Mouse (Mus musculus) olfactory bulb, adult 2 months (tissue): Measurements from ENCODE around the gene Myadml2. TPM values are rescaled to one million over a fixed set of nuclear protein-coding genes. Genes with fewer than 3 reads are reported as not detected.

Experiments
- H3K27ac ChIP-seq: fragments of 200-500 bp; 2 replicates; pipeline ENCODE4 v1.5.1; 2012; ENCODE audit warnings: low read depth, low read length; ENCODE audit not compliant: insufficient read depth
- H3K4me1 ChIP-seq: fragments of 200-500 bp; 2 replicates; pipeline ENCODE4 v1.6.1; 2012; ENCODE audit warnings: low read length; ENCODE audit not compliant: control insufficient read depth, insufficient read depth
- H3K4me3 ChIP-seq: fragments of 200-500 bp; 2 replicates; pipeline ENCODE4 v1.5.1; 2012; ENCODE audit warnings: mild to moderate bottlenecking, low read depth, low read length, moderate library complexity; ENCODE audit not compliant: insufficient read depth
- CTCF ChIP-seq: fragments of 200-500 bp; IDR thresholded peaks from 2 replicates; pipeline ENCODE4 v1.5.1; 2012; ENCODE audit warnings: low read depth, mild to moderate bottlenecking, low read length, moderate library complexity; ENCODE audit not compliant: insufficient read depth
- POLR2A ChIP-seq: fragments of 200-500 bp; IDR thresholded peaks from 2 replicates; pipeline ENCODE4 v1.6.1; 2012; ENCODE audit warnings: mild to moderate bottlenecking, low read depth, low read length, moderate library complexity; ENCODE audit not compliant: insufficient read depth
- WGBS: fragments of 180-500 bp; shearing (Covaris S2); methylation state at CpG from one replicate; pipeline ENCODE4 v1.1.7; 2018; 5-methylcytosine and 5-hydroxymethylcytosine counted together
- polyA plus RNA-seq: library from polyadenylated mRNA; stranded (reverse); fragments of >200 nt; gene quantifications from 2 replicates; pipeline ENCODE4 v1.2.4, GENCODE M21; 2012; ENCODE audit warnings: low replicate concordance; ENCODE audit not compliant: missing spikeins, insufficient read depth, insufficient read length

Myadml2 gene
- polyA plus RNA-seq, 1 experiment = not detected

GRCm38 (mm10) chr11:120665406-120665805 is 17.4 kb upstream of the Myadml2 start:
- no peak overlapping the region for H3K4me3 ChIP-seq
- H3K4me1 ChIP-seq = peaks cover 8% of the 10 kb centered on the region
- 88% methylated on average over 3 of the region's 3 CpGs for WGBS
- TF ChIP-seq POLR2A (no peak), CTCF (no peak)
- no peak overlapping the region for H3K27ac ChIP-seq

- TF ChIP-seq CTCF (no peak), POLR2A (no peak)
- 75% methylated on average over 5 of the region's 5 CpGs for WGBS
- Histone ChIP-seq H3K4me1 (peaks cover 23% of the 10 kb centered on the region), H3K27ac (no peak overlapping the region), H3K4me3 (no peak overlapping the region)
These were observed 15.8 kb upstream of the Myadml2 start for GRCm38 (mm10) chr11:120663714-120664113.

DNA sequence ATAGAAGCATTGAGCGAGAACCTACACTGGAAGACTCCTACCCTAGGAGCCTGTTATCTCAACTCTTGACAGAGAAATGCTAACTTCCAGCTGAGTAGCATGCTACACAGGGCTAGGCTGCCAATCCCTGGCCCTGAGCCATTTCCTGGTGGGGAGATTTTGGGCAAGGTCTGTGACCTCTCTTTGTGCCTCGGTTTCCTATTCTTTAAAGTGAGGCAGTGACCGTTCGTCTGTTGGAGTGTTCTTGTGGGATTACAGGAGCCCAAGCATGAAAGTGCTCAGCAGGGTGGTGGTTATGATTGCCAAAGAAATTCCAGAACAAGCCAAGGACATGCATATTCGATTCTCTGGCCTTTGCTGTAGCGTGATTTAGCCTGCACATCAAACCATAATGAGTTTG is 14.8 kb upstream of the Myadml2 start:
- Histone ChIP-seq H3K27ac (no peak overlapping the region), H3K4me3 (no peak overlapping the region), H3K4me1 (peaks cover 26% of the 10 kb centered on the region)
- no peak for TF ChIP-seq CTCF
- TF ChIP-seq POLR2A = no peak
- WGBS = 42% methylated on average over 6 of the region's 6 CpGs

DNA sequence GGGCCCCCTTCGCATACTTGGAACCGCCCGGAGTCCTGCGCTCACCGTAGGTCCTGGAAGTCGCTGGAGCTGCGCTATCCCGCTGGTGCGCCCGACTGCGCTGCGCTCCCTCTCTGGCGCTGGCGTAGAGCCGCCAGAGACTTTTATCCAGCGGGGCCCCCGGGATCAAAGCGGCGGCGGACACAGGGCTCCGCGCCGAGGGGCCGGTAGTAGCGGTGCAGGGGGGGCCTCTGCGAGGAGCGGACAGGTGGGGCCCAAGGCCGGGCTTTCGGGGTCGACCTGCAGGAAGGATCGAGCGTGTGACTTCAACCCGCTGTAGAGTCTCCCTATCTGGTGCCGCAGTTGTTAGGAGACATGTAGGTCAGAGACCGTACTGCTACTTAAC is 13.1 kb upstream of the Myadml2 start, which contains the start of gene Notum:
Notum (minus strand) TSS at position 100 of the 385 bp plus-strand sequence.
- WGBS = under 1% methylated on average over 35 of the region's 35 CpGs
- Histone ChIP-seq H3K27ac (no peak within 1 kb of the TSS), H3K4me3 (peak within 1 kb of the TSS; percentile 40), H3K4me1 (peaks cover 26% of the 10 kb centered on the region)
- TF ChIP-seq POLR2A = no peak
- TF ChIP-seq CTCF = no peak

DNA sequence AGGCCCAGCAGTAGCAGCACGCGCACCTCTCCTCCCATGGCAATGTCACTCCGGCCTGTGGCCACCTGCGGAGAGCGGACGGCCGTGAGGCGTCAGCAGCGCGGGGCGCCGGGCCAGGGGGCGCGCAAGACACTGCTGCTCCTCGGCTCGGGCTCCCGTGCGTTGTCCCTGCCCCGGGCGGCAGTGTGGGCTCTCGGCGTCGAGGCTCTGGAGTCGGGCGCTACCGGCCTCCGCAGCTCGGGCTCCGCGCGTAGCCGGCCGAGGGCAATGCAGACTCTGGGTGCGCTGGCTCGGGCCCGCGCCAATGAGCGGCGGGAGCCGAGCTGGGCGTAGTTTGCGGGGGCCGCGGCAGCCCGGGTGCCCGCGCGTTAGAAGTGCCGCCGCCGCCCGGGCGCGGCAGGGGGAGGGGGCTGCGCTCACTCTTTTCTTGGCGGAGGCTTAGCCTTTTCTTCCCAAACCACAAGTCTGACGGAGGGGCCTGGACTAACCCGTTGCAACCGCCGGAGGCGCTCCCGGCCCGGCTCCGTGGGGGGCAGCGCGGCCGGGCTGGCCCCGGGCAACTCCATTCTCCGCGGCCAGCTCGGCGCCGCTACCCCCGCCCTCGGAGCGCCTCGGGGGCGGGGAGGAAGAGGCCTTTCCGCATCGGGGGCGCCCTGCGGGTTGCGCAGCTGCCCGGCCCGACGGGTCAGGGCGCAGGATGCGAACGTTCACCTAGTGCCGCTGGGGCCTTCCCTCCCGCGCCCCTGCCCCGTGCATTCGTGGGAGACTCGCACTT is 12.5 kb upstream of the Myadml2 start:
- under 1% methylated on average over 94 of the region's 95 CpGs for WGBS
- H3K27ac ChIP-seq = no peak overlapping the region
- TF ChIP-seq CTCF (no peak), POLR2A (no peak)
- H3K4me3 ChIP-seq = peak overlapping the region; percentile 40
- H3K4me1 ChIP-seq = peaks cover 26% of the 10 kb centered on the region

DNA sequence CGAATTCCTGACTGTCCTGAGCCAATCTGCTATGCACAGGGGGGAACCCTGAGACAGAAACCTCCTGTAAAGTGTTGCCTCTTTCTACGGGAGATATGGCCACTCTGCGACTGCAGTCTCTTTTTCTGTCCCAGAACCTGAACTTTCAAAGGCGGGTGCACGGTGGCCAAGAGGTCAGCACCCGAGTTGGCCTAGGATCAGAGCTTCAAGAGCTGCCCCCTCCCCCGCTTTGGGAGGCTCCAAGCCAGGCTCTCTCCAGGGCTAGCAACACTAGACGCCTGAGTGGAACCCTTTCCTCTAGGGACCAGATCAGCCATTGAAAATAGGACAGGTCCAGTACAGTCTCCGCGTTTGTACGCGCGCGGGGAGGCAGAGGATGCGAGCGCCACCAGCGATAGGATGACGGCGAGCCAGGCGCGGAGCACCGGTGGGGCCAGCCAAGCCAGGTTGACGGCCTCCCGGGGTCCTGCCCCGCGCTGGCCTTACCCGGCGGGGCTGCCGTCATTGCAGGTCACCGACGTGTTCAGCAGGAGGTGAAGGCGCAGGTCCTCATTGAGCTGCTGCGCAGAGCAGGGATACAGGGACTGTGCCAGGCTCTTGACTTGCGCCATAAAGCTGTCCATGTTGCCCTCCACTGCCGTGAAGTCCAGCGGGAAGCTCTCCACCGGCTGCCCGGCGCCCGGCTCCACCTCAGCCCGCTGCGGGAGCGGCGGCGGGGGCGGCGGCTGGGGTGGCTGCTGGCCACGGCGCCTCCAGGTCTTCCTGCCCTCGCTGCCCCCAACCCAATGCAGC is 11.7 kb upstream of the Myadml2 start:
- no peak overlapping the region for H3K27ac ChIP-seq
- WGBS = 2% methylated on average over 50 of the region's 50 CpGs
- peak overlapping the region; percentile 40 for H3K4me3 ChIP-seq
- peaks cover 26% of the 10 kb centered on the region for H3K4me1 ChIP-seq
- TF ChIP-seq POLR2A (no peak), CTCF (no peak)

- peak overlapping the region; percentile 16 for H3K4me3 ChIP-seq
- TF ChIP-seq CTCF (peak; percentile 77), POLR2A (no peak)
- H3K27ac ChIP-seq = no peak overlapping the region
- WGBS = 2% methylated on average over 24 of the region's 24 CpGs
- peaks cover 26% of the 10 kb centered on the region for H3K4me1 ChIP-seq
These were observed 11.0 kb upstream of the Myadml2 start for GRCm38 (mm10) chr11:120658876-120659410.

DNA sequence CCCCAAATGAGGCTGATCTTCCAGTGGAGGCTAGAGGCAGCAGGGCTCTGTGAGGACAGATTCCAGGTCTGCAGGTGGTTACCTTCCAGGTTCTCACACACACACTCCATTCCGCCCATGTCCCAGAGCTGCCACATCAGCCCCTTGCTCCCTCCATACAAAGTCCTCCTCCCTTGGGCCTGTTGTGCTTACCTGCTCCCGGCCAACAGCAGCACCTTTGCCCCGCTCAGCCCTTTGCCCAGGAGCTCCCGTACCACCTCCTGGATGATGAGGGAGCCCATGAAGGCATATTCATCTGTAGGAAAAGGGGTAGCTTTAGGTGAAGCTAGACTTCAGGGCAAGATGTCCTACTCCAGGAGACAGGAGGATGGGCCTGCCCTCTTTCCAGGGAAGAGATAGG is 9.3 kb upstream of the Myadml2 start:
- Histone ChIP-seq H3K27ac (no peak overlapping the region), H3K4me1 (peaks cover 26% of the 10 kb centered on the region), H3K4me3 (no peak overlapping the region)
- TF ChIP-seq POLR2A (no peak), CTCF (no peak)
- WGBS = 89% methylated on average over 4 of the region's 4 CpGs

GRCm38 (mm10) chr11:120654741-120655140 is 6.8 kb upstream of the Myadml2 start:
- Histone ChIP-seq H3K4me1 (peaks cover 12% of the 10 kb centered on the region), H3K4me3 (no peak overlapping the region), H3K27ac (no peak overlapping the region)
- 85% methylated on average over 3 of the region's 3 CpGs for WGBS
- TF ChIP-seq CTCF (no peak), POLR2A (no peak)
